Mouse (Mus musculus): ENCODE measurements around the gene Hdac5.

DNA sequence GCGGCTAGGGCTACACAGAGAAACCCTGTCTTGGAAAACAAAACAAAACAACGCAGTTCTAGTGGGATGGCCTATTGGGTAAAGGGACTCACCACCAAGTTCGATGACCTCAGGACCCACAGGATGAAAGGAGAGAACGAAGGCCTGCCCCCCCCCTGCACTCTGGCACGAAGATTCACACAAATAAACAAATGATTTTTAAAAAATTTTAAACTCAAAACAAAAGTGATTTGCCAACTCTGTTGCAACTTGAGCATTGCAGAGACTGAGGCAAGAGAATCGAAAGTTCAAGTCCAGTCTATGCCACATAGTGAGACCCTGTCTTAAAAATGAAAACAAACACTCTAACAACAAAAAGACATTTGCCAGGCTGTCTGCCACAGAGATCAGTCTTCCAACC lies 10.7 kb upstream of the Hdac5 start:
- TF ChIP-seq CTCF (IDR thresholded peaks at IDR 0.05; ENCODE audit: borderline replicate concordance, extremely low read depth, insufficient read depth, insufficient read length) (no peak), POLR2A (IDR thresholded peaks at IDR 0.05; ENCODE audit: borderline replicate concordance, extremely low read depth, insufficient read depth, insufficient read length, poor library complexity, severe bottlenecking) (no peak)
